Mouse (Mus musculus): ENCODE measurements around the gene Matn1. TPM values are rescaled to one million over a fixed set of nuclear protein-coding genes. Genes with fewer than 3 reads are reported as not detected.

Gene Matn1
- polyA plus RNA-seq (2014; fragmentation: Nextera tagmentation; extraction: Ambion mirVana) = not detected in 2 replicates

- 40% methylated on average over 6 of the region's 6 CpGs for WGBS
Observed at GRCm38 (mm10) chr4:130944112-130944511, at the start of gene Matn1. TSS of gene Matn1 (plus strand) at chr4:130944385.

GRCm38 (mm10) chr4:130895701-130896100 is 48.5 kb upstream of the Matn1 start:
- no peak for ATAC-seq (ENCODE audit: low read depth)
- H3K4me3 ChIP-seq (ENCODE audit: low read depth, low read length) = no peak overlapping the region
- no peaks in the 10 kb centered on the region for H3K9me3 ChIP-seq (ENCODE audit: control insufficient read depth, low read length)
- no peaks in the 10 kb centered on the region for H3K4me1 ChIP-seq (ENCODE audit: control insufficient read depth, insufficient read depth, low read length)
- no peaks in the 10 kb centered on the region for H3K27me3 ChIP-seq (ENCODE audit: control insufficient read depth, insufficient read depth, low read length)
- H3K9ac ChIP-seq (replicated peaks; ENCODE audit: low read depth, low read length) = no peak overlapping the region
- no peak overlapping the region for H3K4me2 ChIP-seq (ENCODE audit: low read depth, low read length)
- H3K36me3 ChIP-seq (ENCODE audit: control insufficient read depth, insufficient read depth, low read length) = no peaks in the 10 kb centered on the region
- 88% methylated on average over 6 of the region's 6 CpGs for WGBS
- no peak overlapping the region for H3K27ac ChIP-seq (ENCODE audit: low read depth, low read length)

More at GRCm38 (mm10) chr4:130944112-130944511, at the start of gene Matn1:
- no peak within 1 kb of the TSS for H3K9ac ChIP-seq (replicated peaks; ENCODE audit: low read depth, low read length)
- no peaks in the 10 kb centered on the region; the same call in 1 of the 2 replicates for H3K27me3 ChIP-seq (ENCODE audit: control insufficient read depth, insufficient read depth, low read length)
- no peak for ATAC-seq (ENCODE audit: low read depth)
- no peak within 1 kb of the TSS for H3K27ac ChIP-seq (ENCODE audit: low read depth, low read length)
- no peaks in the 10 kb centered on the region for H3K36me3 ChIP-seq (ENCODE audit: control insufficient read depth, insufficient read depth, low read length)
- no peak within 1 kb of the TSS for H3K4me2 ChIP-seq (ENCODE audit: low read depth, low read length)
- H3K4me1 ChIP-seq (ENCODE audit: control insufficient read depth, insufficient read depth, low read length) = no peaks in the 10 kb centered on the region
- H3K9me3 ChIP-seq (ENCODE audit: control insufficient read depth, low read length) = no peaks in the 10 kb centered on the region
- no peak within 1 kb of the TSS for H3K4me3 ChIP-seq (ENCODE audit: low read depth, low read length)

- no peak overlapping the region for H3K4me2 ChIP-seq (ENCODE audit: low read depth, low read length)
- no peaks in the 10 kb centered on the region for H3K27me3 ChIP-seq (ENCODE audit: control insufficient read depth, insufficient read depth, low read length)
- no peak for ATAC-seq (ENCODE audit: low read depth)
- H3K27ac ChIP-seq (ENCODE audit: low read depth, low read length) = no peak overlapping the region
- no peaks in the 10 kb centered on the region for H3K4me1 ChIP-seq (ENCODE audit: control insufficient read depth, insufficient read depth, low read length)
- H3K9me3 ChIP-seq (ENCODE audit: control insufficient read depth, low read length) = no peaks in the 10 kb centered on the region
- WGBS = 76% methylated on average over 2 of the region's 2 CpGs
- H3K4me3 ChIP-seq (ENCODE audit: low read depth, low read length) = no peak overlapping the region
- H3K9ac ChIP-seq (replicated peaks; ENCODE audit: low read depth, low read length) = no peak overlapping the region
- H3K36me3 ChIP-seq (ENCODE audit: control insufficient read depth, insufficient read depth, low read length) = no peaks in the 10 kb centered on the region
Observed at GRCm38 (mm10) chr4:130896372-130896771, 47.8 kb upstream of the Matn1 start.

- no peak overlapping the region for H3K4me2 ChIP-seq (ENCODE audit: low read depth, low read length)
- no peak overlapping the region for H3K9ac ChIP-seq (replicated peaks; ENCODE audit: low read depth, low read length)
- H3K36me3 ChIP-seq (ENCODE audit: control insufficient read depth, insufficient read depth, low read length) = no peaks in the 10 kb centered on the region
- H3K9me3 ChIP-seq (ENCODE audit: control insufficient read depth, low read length) = no peaks in the 10 kb centered on the region
- H3K4me1 ChIP-seq (ENCODE audit: control insufficient read depth, insufficient read depth, low read length) = no peaks in the 10 kb centered on the region
- no peak for ATAC-seq (ENCODE audit: low read depth)
- H3K27ac ChIP-seq (ENCODE audit: low read depth, low read length) = no peak overlapping the region
- H3K27me3 ChIP-seq (ENCODE audit: control insufficient read depth, insufficient read depth, low read length) = no peaks in the 10 kb centered on the region
- 62% methylated on average over 2 of the region's 3 CpGs for WGBS
- no peak overlapping the region for H3K4me3 ChIP-seq (ENCODE audit: low read depth, low read length)
Observed at GRCm38 (mm10) chr4:130899383-130899781, 44.8 kb upstream of the Matn1 start.

GRCm38 (mm10) chr4:130899782-130900427 is 44.3 kb upstream of the Matn1 start:
- no peak overlapping the region for H3K9ac ChIP-seq (replicated peaks; ENCODE audit: low read depth, low read length)
- H3K27me3 ChIP-seq (ENCODE audit: control insufficient read depth, insufficient read depth, low read length) = no peaks in the 10 kb centered on the region
- H3K4me3 ChIP-seq (ENCODE audit: low read depth, low read length) = no peak overlapping the region
- ATAC-seq (ENCODE audit: low read depth) = no peak
- 81% methylated on average over 6 of the region's 6 CpGs for WGBS
- H3K4me2 ChIP-seq (ENCODE audit: low read depth, low read length) = no peak overlapping the region
- H3K9me3 ChIP-seq (ENCODE audit: control insufficient read depth, low read length) = no peaks in the 10 kb centered on the region
- no peaks in the 10 kb centered on the region for H3K4me1 ChIP-seq (ENCODE audit: control insufficient read depth, insufficient read depth, low read length)
- H3K27ac ChIP-seq (ENCODE audit: low read depth, low read length) = no peak overlapping the region
- no peaks in the 10 kb centered on the region for H3K36me3 ChIP-seq (ENCODE audit: control insufficient read depth, insufficient read depth, low read length)

- ATAC-seq (ENCODE audit: low read depth) = no peak
Observed at GRCm38 (mm10) chr4:130900746-130901145, 43.4 kb upstream of the Matn1 start.

GRCm38 (mm10) chr4:130902289-130902781 is 41.9 kb upstream of the Matn1 start:
- no peaks in the 10 kb centered on the region for H3K27me3 ChIP-seq (ENCODE audit: control insufficient read depth, insufficient read depth, low read length)
- H3K4me1 ChIP-seq (ENCODE audit: control insufficient read depth, insufficient read depth, low read length) = peaks cover 4% of the 10 kb centered on the region
- H3K4me2 ChIP-seq (ENCODE audit: low read depth, low read length) = no peak overlapping the region
- H3K27ac ChIP-seq (ENCODE audit: low read depth, low read length) = no peak overlapping the region
- H3K9me3 ChIP-seq (ENCODE audit: control insufficient read depth, low read length) = no peaks in the 10 kb centered on the region
- H3K9ac ChIP-seq (replicated peaks; ENCODE audit: low read depth, low read length) = no peak overlapping the region
- 57% methylated on average over 8 of the region's 8 CpGs for WGBS
- H3K4me3 ChIP-seq (ENCODE audit: low read depth, low read length) = no peak overlapping the region
- H3K36me3 ChIP-seq (ENCODE audit: control insufficient read depth, insufficient read depth, low read length) = no peaks in the 10 kb centered on the region
- no peak for ATAC-seq (ENCODE audit: low read depth)

More at GRCm38 (mm10) chr4:130900746-130901145, 43.4 kb upstream of the Matn1 start:
- no peak overlapping the region for H3K9ac ChIP-seq (replicated peaks; ENCODE audit: low read depth, low read length)
- no peaks in the 10 kb centered on the region for H3K9me3 ChIP-seq (ENCODE audit: control insufficient read depth, low read length)
- H3K4me2 ChIP-seq (ENCODE audit: low read depth, low read length) = no peak overlapping the region
- H3K36me3 ChIP-seq (ENCODE audit: control insufficient read depth, insufficient read depth, low read length) = no peaks in the 10 kb centered on the region
- no peak overlapping the region for H3K4me3 ChIP-seq (ENCODE audit: low read depth, low read length)
- 74% methylated on average over 7 of the region's 7 CpGs for WGBS
- H3K27me3 ChIP-seq (ENCODE audit: control insufficient read depth, insufficient read depth, low read length) = no peaks in the 10 kb centered on the region
- no peak overlapping the region for H3K27ac ChIP-seq (ENCODE audit: low read depth, low read length)
- no peaks in the 10 kb centered on the region for H3K4me1 ChIP-seq (ENCODE audit: control insufficient read depth, insufficient read depth, low read length)

GRCm38 (mm10) chr4:130905025-130905424 is 39.2 kb upstream of the Matn1 start:
- no peaks in the 10 kb centered on the region for H3K27me3 ChIP-seq (ENCODE audit: control insufficient read depth, insufficient read depth, low read length)
- ATAC-seq (ENCODE audit: low read depth) = no peak
- 82% methylated on average over 7 of the region's 7 CpGs for WGBS
- H3K4me3 ChIP-seq (ENCODE audit: low read depth, low read length) = no peak overlapping the region
- no peak overlapping the region for H3K27ac ChIP-seq (ENCODE audit: low read depth, low read length)
- H3K9me3 ChIP-seq (ENCODE audit: control insufficient read depth, low read length) = no peaks in the 10 kb centered on the region
- H3K9ac ChIP-seq (replicated peaks; ENCODE audit: low read depth, low read length) = no peak overlapping the region
- peaks cover 4% of the 10 kb centered on the region for H3K4me1 ChIP-seq (ENCODE audit: control insufficient read depth, insufficient read depth, low read length)
- H3K36me3 ChIP-seq (ENCODE audit: control insufficient read depth, insufficient read depth, low read length) = no peaks in the 10 kb centered on the region
- H3K4me2 ChIP-seq (ENCODE audit: low read depth, low read length) = no peak overlapping the region

- Histone ChIP-seq H3K36me3 (ENCODE audit: control insufficient read depth, insufficient read depth, low read length) (no peaks in the 10 kb centered on the region), H3K4me2 (ENCODE audit: low read depth, low read length) (no peak overlapping the region), H3K4me3 (ENCODE audit: low read depth, low read length) (no peak overlapping the region), H3K27me3 (ENCODE audit: control insufficient read depth, insufficient read depth, low read length) (no peaks in the 10 kb centered on the region), H3K9ac (replicated peaks; ENCODE audit: low read depth, low read length) (no peak overlapping the region), H3K4me1 (ENCODE audit: control insufficient read depth, insufficient read depth, low read length) (peaks cover 4% of the 10 kb centered on the region), H3K9me3 (ENCODE audit: control insufficient read depth, low read length) (no peaks in the 10 kb centered on the region), H3K27ac (ENCODE audit: low read depth, low read length) (no peak overlapping the region)
- WGBS = 78% methylated on average over 6 of the region's 6 CpGs
- ATAC-seq (ENCODE audit: low read depth) = no peak
Observed at GRCm38 (mm10) chr4:130905882-130906281, 38.3 kb upstream of the Matn1 start.

All from neural tube, embryonic 14.5 days (tissue).